Mouse (Mus musculus) midbrain, embryonic 15.5 days (tissue): ENCODE measurements around the gene Suclg1. TPM values are rescaled to one million over a fixed set of nuclear protein-coding genes. Genes with fewer than 3 reads are reported as not detected.

Experiments used
- ATAC-seq: fragments of 200-750 bp; cut with Nextera tagmentation; replicated peaks from 2 replicates; pipeline ENCODE4 v1.8.0; 2017; ENCODE audit warnings: moderate TSS enrichment
- H3K27ac ChIP-seq: fragments of 300-500 bp; sonication (generic); 2 replicates; pipeline ENCODE4 v1.5.1; 2015; ENCODE audit warnings: mild to moderate bottlenecking, inconsistent platforms
- H3K27me3 ChIP-seq: fragments of 300-500 bp; sonication (generic); replicated peaks from 2 replicates; pipeline ENCODE4 v1.6.1; 2015; ENCODE audit warnings: inconsistent platforms
- H3K36me3 ChIP-seq: fragments of 300-500 bp; sonication (generic); replicated peaks from 2 replicates; pipeline ENCODE4 v1.6.1; 2015; ENCODE audit warnings: inconsistent platforms
- H3K4me1 ChIP-seq: fragments of 300-500 bp; sonication (generic); 2 replicates; pipeline ENCODE4 v1.6.1; 2015; ENCODE audit warnings: inconsistent platforms
- H3K4me2 ChIP-seq: fragments of 300-500 bp; sonication (generic); 2 replicates; pipeline ENCODE4 v1.6.1; 2015; ENCODE audit warnings: inconsistent platforms, mild to moderate bottlenecking, moderate library complexity
- H3K4me3 ChIP-seq: fragments of 300-500 bp; sonication (generic); 2 replicates; pipeline ENCODE4 v1.5.1; 2015; ENCODE audit warnings: mild to moderate bottlenecking, inconsistent platforms
- H3K9ac ChIP-seq: fragments of 300-500 bp; sonication (generic); 2 replicates; pipeline ENCODE4 v1.6.1; 2015; ENCODE audit warnings: mild to moderate bottlenecking, inconsistent platforms
- H3K9me3 ChIP-seq: fragments of 300-500 bp; sonication (generic); 2 replicates; pipeline ENCODE4 v1.6.1; 2016; ENCODE audit warnings: inconsistent platforms
- WGBS: fragments of 180-500 bp; shearing (Covaris S2); methylation state at CpG from one replicate; pipeline ENCODE4 v1.1.7; 2015; ENCODE audit warnings: mixed read lengths; 5-methylcytosine and 5-hydroxymethylcytosine counted together
- polyA plus RNA-seq: library from polyadenylated mRNA; unstranded; fragments of >200 nt; fragmentation: Nextera tagmentation; extraction: Ambion mirVana; gene quantifications from 2 replicates; pipeline ENCODE4 v1.2.1, GENCODE M21; 2015

The Suclg1 gene
- polyA plus RNA-seq, 1 experiment from 2014 or later: 131 TPM

DNA sequence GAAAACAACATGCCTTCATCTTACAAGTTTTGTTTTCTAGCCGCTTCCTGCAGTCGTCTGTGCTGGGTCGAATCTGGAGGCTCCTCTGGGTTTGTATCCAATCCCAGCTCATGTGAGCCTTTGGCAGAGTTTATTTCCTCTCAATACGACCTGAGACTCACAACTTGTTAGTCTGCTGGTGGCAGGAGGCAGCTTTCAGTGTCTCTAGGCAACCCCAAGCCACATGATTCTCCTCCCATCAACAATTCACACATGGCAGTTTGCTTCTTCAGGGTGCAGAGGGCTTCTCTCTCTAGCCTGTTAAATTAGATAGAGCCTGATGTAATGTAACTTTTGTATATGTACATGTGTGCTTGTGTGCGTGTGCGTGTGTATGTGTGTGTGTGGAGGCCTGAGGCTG, 58.7 kb downstream of the Suclg1 start:
- Histone ChIP-seq H3K27me3 (peaks cover 3% of the 10 kb centered on the region; the same call in 1 of the 2 replicates), H3K27ac (no peak overlapping the region), H3K4me3 (no peak overlapping the region), H3K9ac (no peak overlapping the region), H3K4me1 (no peaks in the 10 kb centered on the region), H3K4me2 (no peak overlapping the region), H3K9me3 (no peaks in the 10 kb centered on the region), H3K36me3 (no peaks in the 10 kb centered on the region)
- ATAC-seq: no peak
- WGBS: 73% methylated on average over 6 of the region's 6 CpGs

DNA sequence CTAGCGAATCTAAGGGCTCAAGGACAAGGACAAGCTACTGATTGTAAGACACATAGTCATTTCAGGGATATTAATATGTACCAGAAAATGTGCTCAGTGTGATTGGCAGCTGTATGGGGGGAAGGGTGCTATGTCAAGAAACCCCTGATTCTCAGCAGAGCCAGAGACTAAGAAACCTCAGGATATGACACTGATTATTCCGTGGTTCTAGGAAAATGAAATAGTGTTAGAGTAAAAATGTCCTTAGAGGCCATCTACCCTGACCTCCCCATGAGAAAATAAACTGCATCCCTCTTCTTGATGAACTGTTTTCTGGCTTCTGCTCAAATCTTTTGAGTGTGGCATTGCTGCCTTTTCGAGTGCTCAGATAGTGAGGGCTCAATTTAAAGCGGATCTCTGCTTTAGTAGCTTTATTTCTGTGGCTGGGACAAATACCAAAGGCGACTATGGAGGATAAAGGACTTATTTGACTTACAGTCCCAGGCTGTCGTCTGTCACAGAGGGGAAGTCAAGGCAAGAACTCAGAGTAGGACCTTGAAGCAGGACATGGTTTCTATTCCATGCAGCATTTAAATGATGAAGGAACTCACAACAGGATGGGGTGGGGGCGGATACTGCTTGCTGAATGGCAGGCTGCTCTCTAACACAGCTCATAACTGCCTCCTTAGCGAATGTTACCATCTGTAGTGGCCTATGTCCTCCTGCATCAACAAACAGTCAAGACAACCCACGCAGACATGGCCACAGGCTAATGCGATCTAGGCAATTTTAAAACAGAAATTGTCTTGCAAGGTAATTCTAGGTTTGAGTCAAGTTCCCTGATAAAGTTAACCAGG, 60.7 kb downstream of the Suclg1 start:
- WGBS: 74% methylated on average over 10 of the region's 10 CpGs
- no peaks in the 10 kb centered on the region for H3K4me1 ChIP-seq
- H3K9ac ChIP-seq: no peak overlapping the region
- no peaks in the 10 kb centered on the region for H3K36me3 ChIP-seq
- H3K27ac ChIP-seq: no peak overlapping the region
- H3K27me3 ChIP-seq: peaks cover 8% of the 10 kb centered on the region
- no peak overlapping the region for H3K4me3 ChIP-seq
- H3K4me2 ChIP-seq: no peak overlapping the region
- ATAC-seq: 0 out of 2 replicates have a peak, but pooled peaks have one; percentile 42
- no peaks in the 10 kb centered on the region for H3K9me3 ChIP-seq

DNA sequence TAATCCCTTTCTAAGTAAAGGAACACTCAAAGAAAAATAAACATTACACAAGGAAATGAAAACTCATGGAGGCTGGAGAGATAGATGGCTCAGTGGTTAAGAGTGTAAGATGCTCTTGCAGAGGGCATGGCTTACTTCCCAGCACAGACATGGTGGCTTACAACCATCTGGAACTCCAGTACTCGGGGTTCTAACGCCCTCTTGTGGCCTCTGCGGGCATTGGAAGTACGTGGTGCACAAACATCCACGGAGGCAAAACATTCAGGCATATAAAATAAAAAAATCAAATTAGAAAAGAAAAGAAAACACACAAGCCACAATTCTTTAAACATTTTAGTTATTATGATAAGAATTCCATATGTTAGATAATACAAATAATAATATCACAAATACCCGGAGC, 63.2 kb downstream of the Suclg1 start:
- H3K27me3 ChIP-seq: peaks cover 17% of the 10 kb centered on the region
- H3K9ac ChIP-seq: no peak overlapping the region
- H3K27ac ChIP-seq: no peak overlapping the region
- H3K4me1 ChIP-seq: peaks cover 5% of the 10 kb centered on the region; the same call in 1 of the 2 replicates
- H3K9me3 ChIP-seq: no peaks in the 10 kb centered on the region
- no peak for ATAC-seq
- 70% methylated on average over 6 of the region's 6 CpGs for WGBS
- H3K4me2 ChIP-seq: no peak overlapping the region
- H3K36me3 ChIP-seq: no peaks in the 10 kb centered on the region
- no peak overlapping the region for H3K4me3 ChIP-seq

DNA sequence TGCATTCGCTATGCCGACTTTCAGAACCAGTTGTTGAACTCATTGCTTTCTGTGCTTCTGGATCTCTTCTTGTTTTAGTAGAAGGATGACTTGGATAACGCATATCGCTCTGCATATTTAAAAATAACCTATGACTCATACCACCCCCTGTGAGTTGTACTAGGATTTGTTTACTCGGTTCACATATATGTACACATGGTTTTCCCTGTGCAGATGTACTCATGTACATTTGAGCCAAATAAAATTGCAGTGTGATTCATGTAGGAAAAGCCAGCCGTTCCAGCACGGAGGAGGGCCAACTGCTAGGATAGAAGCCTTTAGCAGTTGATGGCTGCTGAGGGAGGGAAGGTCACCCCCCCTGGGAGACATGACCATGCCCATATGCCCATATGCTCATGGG, 63.6 kb downstream of the Suclg1 start:
- ATAC-seq: no peak
- Histone ChIP-seq H3K36me3 (no peaks in the 10 kb centered on the region), H3K4me3 (no peak overlapping the region), H3K9me3 (no peaks in the 10 kb centered on the region), H3K9ac (no peak overlapping the region), H3K27ac (no peak overlapping the region), H3K4me2 (no peak overlapping the region), H3K4me1 (peaks cover 5% of the 10 kb centered on the region; the same call in 1 of the 2 replicates), H3K27me3 (peaks cover 21% of the 10 kb centered on the region)
- 93% methylated on average over 7 of the region's 7 CpGs for WGBS

DNA sequence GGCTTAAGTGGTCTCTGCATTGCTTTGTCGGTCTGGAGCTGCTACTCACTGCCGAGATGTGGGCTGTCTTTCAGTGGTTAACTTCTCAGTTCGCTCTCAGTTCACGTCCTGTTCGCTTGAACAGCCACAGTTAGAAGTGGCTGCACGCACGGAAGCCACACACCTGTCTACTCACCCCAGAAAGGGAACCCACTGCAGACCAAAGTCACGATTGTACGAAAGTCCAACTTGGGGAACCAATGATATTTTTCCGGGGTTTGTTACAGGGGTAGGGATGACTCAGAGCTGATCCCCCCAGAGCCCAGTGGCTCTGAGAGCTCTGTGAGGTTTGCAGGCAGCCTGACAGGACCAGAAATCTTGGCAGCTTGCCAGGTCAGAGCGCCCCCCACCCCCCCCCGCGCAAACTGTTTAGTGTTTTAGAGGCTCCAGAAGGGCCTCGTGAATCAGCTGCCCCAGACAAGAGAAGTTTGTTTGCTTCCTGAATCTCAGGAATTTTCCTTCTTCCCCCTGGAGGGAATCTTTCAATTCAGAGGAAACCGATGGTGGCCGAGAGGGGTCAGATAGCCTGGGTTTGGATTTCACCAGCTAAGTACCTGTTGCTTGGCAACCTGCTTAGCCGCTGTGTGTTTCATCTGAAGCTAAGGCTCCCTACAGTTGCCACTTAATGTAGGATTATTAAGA, 66.9 kb downstream of the Suclg1 start:
- H3K27ac ChIP-seq: peak overlapping the region; percentile 63

DNA sequence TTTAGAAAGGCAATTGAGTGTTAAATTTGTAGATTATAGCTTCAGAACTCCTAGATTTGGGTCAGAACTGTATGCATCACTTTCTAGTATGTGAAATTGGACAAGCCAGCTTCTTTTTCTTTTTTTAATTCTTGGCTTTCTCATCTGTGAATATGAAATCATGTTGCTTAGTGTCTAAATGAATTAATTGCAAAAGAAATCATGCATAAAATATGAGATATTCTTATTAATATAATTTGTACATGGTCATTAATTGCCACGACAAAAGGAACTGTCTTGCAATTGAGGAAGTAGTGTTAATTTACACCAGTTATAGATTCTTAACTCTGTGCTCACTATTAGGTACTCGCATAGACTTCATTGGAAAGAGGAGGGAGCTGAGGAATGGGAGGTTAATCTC, 74.1 kb downstream of the Suclg1 start:
- Histone ChIP-seq H3K27ac (no peak overlapping the region), H3K4me1 (no peaks in the 10 kb centered on the region), H3K4me3 (no peak overlapping the region), H3K9ac (no peak overlapping the region), H3K27me3 (peaks cover 17% of the 10 kb centered on the region), H3K36me3 (no peaks in the 10 kb centered on the region), H3K4me2 (no peak overlapping the region), H3K9me3 (no peaks in the 10 kb centered on the region)
- WGBS: 76% methylated on average over 2 of the region's 2 CpGs
- ATAC-seq: no peak

More for the DNA sequence above, 66.9 kb downstream of the Suclg1 start:
- Histone ChIP-seq H3K4me1 (peaks cover 5% of the 10 kb centered on the region; the same call in 1 of the 2 replicates), H3K27me3 (peaks cover 35% of the 10 kb centered on the region), H3K9ac (peak overlapping the region; percentile 38), H3K4me2 (peak overlapping the region; percentile 69), H3K36me3 (no peaks in the 10 kb centered on the region), H3K9me3 (no peaks in the 10 kb centered on the region), H3K4me3 (peak overlapping the region; percentile 43)
- peak; percentile 84 for ATAC-seq
- WGBS: under 1% methylated on average over 17 of the region's 17 CpGs

Other genes with a start within 250 kb of the Suclg1 start
- gene Dnah6, start 26.7 kb upstream of the Suclg1 start, polyA plus RNA-seq: 0.28 and 0.31 TPM in 2 replicates
- gene 4931417E11Rik, start 221.3 kb downstream of the Suclg1 start, polyA plus RNA-seq: not detected in 2 replicates